Mouse (Mus musculus) myocyte (in vitro differentiated cells): ENCODE measurements around the gene Lekr1.

Experiments used
- E2F4 ChIP-seq: IDR thresholded peaks from one replicate; pipeline ENCODE4 v1.6.1; 2011; ENCODE audit warnings: mild to moderate bottlenecking, control low read depth, moderate library complexity; ENCODE audit not compliant: insufficient read depth
- MAX ChIP-seq: IDR thresholded peaks from one replicate; pipeline ENCODE4 v1.6.1; 2011; ENCODE audit warnings: low read depth, mild to moderate bottlenecking, control low read depth
- POLR2A ChIP-seq: IDR thresholded peaks from one replicate; pipeline ENCODE4 v1.6.1; 2011; ENCODE audit warnings: low read depth, mild to moderate bottlenecking, control low read depth, moderate library complexity; ENCODE audit not compliant: insufficient read length
- REST ChIP-seq: IDR thresholded peaks from one replicate; pipeline ENCODE4 v1.6.1; 2011; ENCODE audit warnings: mild to moderate bottlenecking, control low read depth, moderate library complexity; ENCODE audit not compliant: insufficient read depth, insufficient read length
- TCF12 ChIP-seq: IDR thresholded peaks from one replicate; pipeline ENCODE4 v1.6.1; 2011; ENCODE audit warnings: mild to moderate bottlenecking, control low read depth; ENCODE audit not compliant: poor library complexity, insufficient read depth, severe bottlenecking
- USF1 ChIP-seq: IDR thresholded peaks from one replicate; pipeline ENCODE4 v1.6.1; 2011; ENCODE audit warnings: low read depth, mild to moderate bottlenecking, control low read depth, moderate library complexity

GRCm38 (mm10) chr3:65832398-65832797, 166.4 kb downstream of the Lekr1 start:
- TF ChIP-seq TCF12 = no peak
- TF ChIP-seq POLR2A = no peak
- TF ChIP-seq MAX = no peak
- no peak for TF ChIP-seq USF1
- TF ChIP-seq REST = no peak
- no peak for TF ChIP-seq E2F4
